Mouse (Mus musculus) erythroblast, embryonic 14.5 days (primary cell): Measurements from ENCODE around the gene Zfp809. TPM values are rescaled to one million over a fixed set of nuclear protein-coding genes. Genes with fewer than 3 reads are reported as not detected.

Experiments
- H3K27me3 ChIP-seq: 2 replicates; pipeline ENCODE4 v1.6.1; 2012; ENCODE audit warnings: inconsistent platforms; ENCODE audit not compliant: control insufficient read depth
- H3K36me3 ChIP-seq: 2 replicates; pipeline ENCODE4 v1.6.1; 2012; ENCODE audit warnings: mild to moderate bottlenecking, inconsistent platforms; ENCODE audit not compliant: control insufficient read depth
- H3K4me1 ChIP-seq: 2 replicates; pipeline ENCODE4 v1.6.1; 2012; ENCODE audit warnings: inconsistent platforms; ENCODE audit not compliant: control insufficient read depth
- H3K4me3 ChIP-seq: replicated peaks from 2 replicates; pipeline ENCODE3; 2012; ENCODE audit warnings: moderate library complexity, mild to moderate bottlenecking, inconsistent platforms
- H3K9me3 ChIP-seq: 2 replicates; pipeline ENCODE4 v1.6.1; 2012; ENCODE audit warnings: low read length, inconsistent platforms, mixed read lengths; ENCODE audit not compliant: control insufficient read depth
- GATA1 ChIP-seq: IDR thresholded peaks from 2 replicates; pipeline ENCODE4 v1.6.1; 2012; ENCODE audit warnings: low read length, inconsistent platforms, mixed read lengths
- TAL1 ChIP-seq: IDR thresholded peaks from 3 replicates; pipeline ENCODE4 v1.6.1; 2012; ENCODE audit warnings: low read length, inconsistent platforms, mixed read lengths
- polyA plus RNA-seq: library from polyadenylated mRNA; stranded (reverse); fragments of >175 nt; gene quantifications from 2 replicates; pipeline ENCODE4 v1.2.3, GENCODE M21; 2012

Zfp809 gene
- polyA plus RNA-seq, 1 experiment = 0.06 TPM

- Histone ChIP-seq H3K4me1 (peaks cover 13% of the 10 kb centered on the region), H3K4me3 (peak overlapping the region; percentile 75), H3K36me3 (peaks cover 17% of the 10 kb centered on the region), H3K9me3 (peaks cover 3% of the 10 kb centered on the region; the same call in 1 of the 2 replicates), H3K27me3 (no peaks in the 10 kb centered on the region)
- TF ChIP-seq GATA1 (no peak), TAL1 (no peak)
These were observed 33.3 kb downstream of the Zfp809 start for GRCm38 (mm10) chr9:22258784-22259183.

- Histone ChIP-seq H3K27me3 (no peaks in the 10 kb centered on the region), H3K4me3 (peak within 1 kb of the TSS; percentile 75), H3K36me3 (peaks cover 12% of the 10 kb centered on the region), H3K9me3 (no peaks in the 10 kb centered on the region; the same call in 1 of the 2 replicates), H3K4me1 (peaks cover 13% of the 10 kb centered on the region)
- TF ChIP-seq TAL1 (no peak), GATA1 (no peak)
These were observed 33.9 kb downstream of the Zfp809 start, which contains the start of gene Zfp599 for GRCm38 (mm10) chr9:22259184-22260091. TSS of gene Zfp599 (minus strand) at chr9:22259895.

GRCm38 (mm10) chr9:22260092-22260422 is 34.5 kb downstream of the Zfp809 start:
- H3K9me3 ChIP-seq = no peaks in the 10 kb centered on the region; the same call in 1 of the 2 replicates
- no peak for TF ChIP-seq GATA1
- peak overlapping the region; percentile 75 for H3K4me3 ChIP-seq
- H3K27me3 ChIP-seq = no peaks in the 10 kb centered on the region
- H3K36me3 ChIP-seq = peaks cover 12% of the 10 kb centered on the region
- peaks cover 13% of the 10 kb centered on the region for H3K4me1 ChIP-seq

GRCm38 (mm10) chr9:22261594-22261993 is 36.1 kb downstream of the Zfp809 start:
- H3K27me3 ChIP-seq = no peaks in the 10 kb centered on the region
- TF ChIP-seq TAL1 (no peak), GATA1 (no peak)
- H3K9me3 ChIP-seq = peaks cover 8% of the 10 kb centered on the region
- no peak overlapping the region for H3K4me3 ChIP-seq
- H3K4me1 ChIP-seq = peaks cover 13% of the 10 kb centered on the region
- peaks cover under 1% of the 10 kb centered on the region for H3K36me3 ChIP-seq

GRCm38 (mm10) chr9:22262611-22263010 is 37.1 kb downstream of the Zfp809 start:
- H3K4me1 ChIP-seq = peaks cover 13% of the 10 kb centered on the region
- no peak for TF ChIP-seq TAL1
- no peak for TF ChIP-seq GATA1

GRCm38 (mm10) chr9:22268886-22269285 is 43.4 kb downstream of the Zfp809 start:
- H3K36me3 ChIP-seq = no peaks in the 10 kb centered on the region
- peaks cover 45% of the 10 kb centered on the region for H3K9me3 ChIP-seq
- no peaks in the 10 kb centered on the region for H3K4me1 ChIP-seq
- H3K4me3 ChIP-seq = no peak overlapping the region
- TF ChIP-seq GATA1 (no peak), TAL1 (no peak)
- no peaks in the 10 kb centered on the region; the same call in 1 of the 2 replicates for H3K27me3 ChIP-seq

More at GRCm38 (mm10) chr9:22262611-22263010, 37.1 kb downstream of the Zfp809 start:
- Histone ChIP-seq H3K4me3 (no peak overlapping the region), H3K9me3 (peaks cover 11% of the 10 kb centered on the region), H3K27me3 (no peaks in the 10 kb centered on the region), H3K36me3 (no peaks in the 10 kb centered on the region; the same call in none of the 2 replicates)

- Histone ChIP-seq H3K4me1 (no peaks in the 10 kb centered on the region), H3K27me3 (no peaks in the 10 kb centered on the region; the same call in 1 of the 2 replicates), H3K36me3 (peaks cover 57% of the 10 kb centered on the region), H3K9me3 (peaks cover 50% of the 10 kb centered on the region), H3K4me3 (no peak overlapping the region)
- TF ChIP-seq TAL1 = no peak
- TF ChIP-seq GATA1 = no peak
These were observed 53.2 kb downstream of the Zfp809 start for GRCm38 (mm10) chr9:22278733-22279132.

Other genes with a start within 250 kb of the Zfp809 start
- 0.01 TPM in 1 of 2 replicates, not detected in the other for gene Rgl3, start 236.3 kb upstream of the Zfp809 start, polyA plus RNA-seq
- gene Ccdc151, start 223.1 kb upstream of the Zfp809 start, polyA plus RNA-seq = 0.02 TPM in 1 of 2 replicates, not detected in the other
- 9.9 and 10.3 TPM in 2 replicates for gene Prkcsh, start 222.9 kb upstream of the Zfp809 start, polyA plus RNA-seq
- 0.02 and 0.03 TPM in 2 replicates for gene Elavl3, start 173.7 kb upstream of the Zfp809 start, polyA plus RNA-seq
- not detected in 2 replicates for gene Gm49318, start 154.5 kb upstream of the Zfp809 start, polyA plus RNA-seq
- 2.1 and 2.8 TPM in 2 replicates for gene Zfp653, start 154.3 kb upstream of the Zfp809 start, polyA plus RNA-seq
- 2.7 and 3.0 TPM in 2 replicates for gene Ecsit, start 140.3 kb upstream of the Zfp809 start, polyA plus RNA-seq
- not detected in 2 replicates for gene Cnn1, start 126.5 kb upstream of the Zfp809 start, polyA plus RNA-seq
- 12.4 and 16.3 TPM in 2 replicates for gene Elof1, start 108.5 kb upstream of the Zfp809 start, polyA plus RNA-seq
- gene Acp5, start 90.0 kb upstream of the Zfp809 start, polyA plus RNA-seq = 46.6 and 58.8 TPM in 2 replicates
- gene Pigyl, start 68.9 kb upstream of the Zfp809 start, polyA plus RNA-seq = 4.1 and 5.2 TPM in 2 replicates
- gene Zfp872, start 37.6 kb upstream of the Zfp809 start, polyA plus RNA-seq = not detected in 2 replicates
- gene Zfp599, start 34.2 kb downstream of the Zfp809 start, polyA plus RNA-seq = not detected in 2 replicates
- gene Zfp810, start 81.9 kb downstream of the Zfp809 start, polyA plus RNA-seq = 0.05 and 0.07 TPM in 2 replicates
- 0.48 and 0.87 TPM in 2 replicates for gene Anln, start 163.5 kb downstream of the Zfp809 start, polyA plus RNA-seq
- gene 9530077C05Rik, start 185.8 kb downstream of the Zfp809 start, polyA plus RNA-seq = 0.07 and 0.16 TPM in 2 replicates
- not detected in 2 replicates for gene Gm17545, start 228.6 kb downstream of the Zfp809 start, polyA plus RNA-seq
- gene Rp9, start 244.0 kb downstream of the Zfp809 start, polyA plus RNA-seq = 2.9 and 3.1 TPM in 2 replicates